Mouse (Mus musculus) cortical plate, adult 2 months (tissue): ENCODE measurements around the gene Sept6.

Experiments
- CTCF ChIP-seq: fragments of 200-500 bp; IDR thresholded peaks from 2 replicates; pipeline ENCODE4 v1.5.1; 2011; ENCODE audit warnings: mild to moderate bottlenecking, control low read depth, low read length; ENCODE audit not compliant: insufficient read depth; ENCODE audit errors: extremely low read depth
- POLR2A ChIP-seq: fragments of 200-500 bp; IDR thresholded peaks from 2 replicates; pipeline ENCODE4 v1.6.1; 2011; ENCODE audit warnings: mild to moderate bottlenecking, low read length, control low read depth; ENCODE audit not compliant: insufficient read depth; ENCODE audit errors: extremely low read depth

- TF ChIP-seq CTCF (no peak), POLR2A (no peak)
Observed at GRCm38 (mm10) chrX:36985041-36985440, 6.6 kb downstream of the Sept6 start.
